Mouse (Mus musculus) liver, adult 2 months (tissue): ENCODE measurements at regions not wholly inside any gene's neighbourhood (a gene's known extent, or its start where the extent isn't known, plus 50 kb on each side); places are given as distances from the start of the nearest gene placed in this dataset.

Experiments
- DNase-seq: peaks from one replicate; pipeline ENCODE4 v3.0.0-alpha.2; 2011; ENCODE audit warnings: low read depth, low spot score; ENCODE audit errors: extremely low read depth
- H3K27ac ChIP-seq: fragments of 200-500 bp; replicated peaks from 2 replicates; pipeline ENCODE4 v1.5.1; 2012; ENCODE audit warnings: low read depth, mild to moderate bottlenecking, control low read depth, inconsistent platforms, low read length; ENCODE audit not compliant: insufficient read depth
- H3K27me3 ChIP-seq: fragments of 200-500 bp; 2 replicates; pipeline ENCODE4 v1.6.1; 2012; ENCODE audit warnings: mild to moderate bottlenecking, moderate library complexity, low read length, inconsistent platforms; ENCODE audit not compliant: control insufficient read depth, insufficient read depth
- H3K36me3 ChIP-seq: fragments of 200-500 bp; 2 replicates; pipeline ENCODE4 v1.6.1; 2012; ENCODE audit warnings: low read length, inconsistent platforms; ENCODE audit not compliant: control insufficient read depth, insufficient read depth
- H3K4me1 ChIP-seq: fragments of 200-500 bp; 2 replicates; pipeline ENCODE4 v1.6.1; 2011; ENCODE audit warnings: low read length; ENCODE audit not compliant: control insufficient read depth, insufficient read depth
- H3K4me3 ChIP-seq: fragments of 200-500 bp; 2 replicates; pipeline ENCODE4 v1.5.1; 2011; ENCODE audit warnings: low read depth, mild to moderate bottlenecking, control low read depth, low read length, moderate library complexity; ENCODE audit not compliant: insufficient read depth
- H3K79me2 ChIP-seq: fragments of 200-500 bp; 2 replicates; pipeline ENCODE4 v1.6.1; 2012; ENCODE audit warnings: inconsistent platforms, mild to moderate bottlenecking, low read length, moderate library complexity; ENCODE audit not compliant: control insufficient read depth, insufficient read depth
- H3K9ac ChIP-seq: fragments of 200-500 bp; 2 replicates; pipeline ENCODE4 v1.6.1; 2012; ENCODE audit warnings: low read depth, mild to moderate bottlenecking, control low read depth, inconsistent platforms, low read length
- CTCF ChIP-seq: fragments of 200-500 bp; IDR thresholded peaks from 2 replicates; pipeline ENCODE4 v1.5.1; 2011; ENCODE audit warnings: low read depth, low read length, control low read depth
- POLR2A ChIP-seq: fragments of 200-500 bp; IDR thresholded peaks from 2 replicates; pipeline ENCODE4 v1.6.1; 2011; ENCODE audit warnings: low read length, control low read depth; ENCODE audit not compliant: insufficient read depth; ENCODE audit errors: extremely low read depth
- WGBS: fragments of 180-500 bp; shearing (Covaris S2); methylation state at CpG from one replicate; pipeline ENCODE4 v1.1.7; 2018; 5-methylcytosine and 5-hydroxymethylcytosine counted together

- DNase-seq, result no peak
- H3K36me3 ChIP-seq, result no peaks in the 10 kb centered on the region
- peaks cover 2% of the 10 kb centered on the region; the same call in 1 of the 2 replicates for H3K27me3 ChIP-seq
- TF ChIP-seq POLR2A (no peak), CTCF (no peak)
- no peak overlapping the region for H3K27ac ChIP-seq
- 47% methylated on average over 7 of the region's 7 CpGs for WGBS
- H3K4me3 ChIP-seq, result no peak overlapping the region
- H3K4me1 ChIP-seq, result no peaks in the 10 kb centered on the region
- H3K79me2 ChIP-seq, result no peaks in the 10 kb centered on the region
- H3K9ac ChIP-seq, result no peak overlapping the region
Observed at GRCm38 (mm10) chr19:56225039-56225438, 61.9 kb upstream of the Habp2 start.

GRCm38 (mm10) chr19:56225518-56225917, 61.4 kb upstream of the Habp2 start:
- TF ChIP-seq POLR2A (no peak), CTCF (no peak)
- no peaks in the 10 kb centered on the region for H3K79me2 ChIP-seq
- H3K27me3 ChIP-seq, result peaks cover 2% of the 10 kb centered on the region; the same call in 1 of the 2 replicates
- H3K27ac ChIP-seq, result no peak overlapping the region
- DNase-seq, result no peak
- H3K4me1 ChIP-seq, result no peaks in the 10 kb centered on the region
- WGBS, result 77% methylated on average over 3 of the region's 3 CpGs
- no peak overlapping the region for H3K9ac ChIP-seq
- H3K4me3 ChIP-seq, result no peak overlapping the region
- H3K36me3 ChIP-seq, result no peaks in the 10 kb centered on the region

GRCm38 (mm10) chr19:56228586-56228985, 58.4 kb upstream of the Habp2 start:
- no peak for TF ChIP-seq POLR2A
- TF ChIP-seq CTCF, result no peak
- H3K79me2 ChIP-seq, result no peaks in the 10 kb centered on the region
- no peak overlapping the region for H3K4me3 ChIP-seq
- no peaks in the 10 kb centered on the region for H3K36me3 ChIP-seq
- H3K27me3 ChIP-seq, result no peaks in the 10 kb centered on the region; the same call in 1 of the 2 replicates
- no peak overlapping the region for H3K27ac ChIP-seq
- DNase-seq, result no peak
- H3K9ac ChIP-seq, result no peak overlapping the region
- H3K4me1 ChIP-seq, result no peaks in the 10 kb centered on the region

GRCm38 (mm10) chr19:56231430-56231829, 55.5 kb upstream of the Habp2 start:
- H3K27ac ChIP-seq, result no peak overlapping the region
- no peaks in the 10 kb centered on the region for H3K36me3 ChIP-seq
- DNase-seq, result no peak
- no peaks in the 10 kb centered on the region for H3K79me2 ChIP-seq
- no peaks in the 10 kb centered on the region; the same call in 1 of the 2 replicates for H3K27me3 ChIP-seq
- TF ChIP-seq CTCF, result no peak
- no peak for TF ChIP-seq POLR2A
- no peak overlapping the region for H3K4me3 ChIP-seq
- WGBS, result 80% methylated on average over 8 of the region's 8 CpGs
- H3K9ac ChIP-seq, result no peak overlapping the region
- H3K4me1 ChIP-seq, result no peaks in the 10 kb centered on the region

GRCm38 (mm10) chr19:56231849-56232248, 55.1 kb upstream of the Habp2 start:
- Histone ChIP-seq H3K9ac (no peak overlapping the region), H3K79me2 (no peaks in the 10 kb centered on the region), H3K4me1 (no peaks in the 10 kb centered on the region), H3K36me3 (no peaks in the 10 kb centered on the region), H3K27me3 (no peaks in the 10 kb centered on the region; the same call in 1 of the 2 replicates), H3K27ac (no peak overlapping the region), H3K4me3 (no peak overlapping the region)
- TF ChIP-seq CTCF (no peak), POLR2A (no peak)
- DNase-seq, result no peak
- 52% methylated on average over 9 of the region's 9 CpGs for WGBS

GRCm38 (mm10) chr19:56232269-56232668, 54.7 kb upstream of the Habp2 start:
- Histone ChIP-seq H3K4me3 (no peak overlapping the region), H3K4me1 (no peaks in the 10 kb centered on the region), H3K27ac (no peak overlapping the region), H3K79me2 (no peaks in the 10 kb centered on the region), H3K27me3 (no peaks in the 10 kb centered on the region; the same call in 1 of the 2 replicates), H3K36me3 (no peaks in the 10 kb centered on the region), H3K9ac (no peak overlapping the region)
- TF ChIP-seq POLR2A (no peak), CTCF (no peak)
- DNase-seq, result no peak
- 88% methylated on average over 7 of the region's 7 CpGs for whole genome bisulfite sequencing
